Mouse (Mus musculus) lung, embryonic 16.5 days (tissue): ENCODE results near the gene Fut4. TPM values are rescaled to one million over a fixed set of nuclear protein-coding genes. Genes with fewer than 3 reads are reported as not detected.

Experiments used
- ATAC-seq: fragments of 200-750 bp; cut with Nextera tagmentation; 2 replicates; pipeline ENCODE4 v1.8.0; 2017; ENCODE audit warnings: low read depth, mild to moderate bottlenecking, moderate library complexity
- H3K27ac ChIP-seq: fragments of 300-500 bp; sonication (generic); 2 replicates; pipeline ENCODE4 v1.5.1; 2014; ENCODE audit warnings: mild to moderate bottlenecking, control low read depth, low read length
- H3K27me3 ChIP-seq: fragments of 300-500 bp; sonication (generic); 2 replicates; pipeline ENCODE4 v1.6.1; 2014; ENCODE audit warnings: low read depth, low read length, mixed read lengths; ENCODE audit not compliant: control insufficient read depth, insufficient read depth
- H3K36me3 ChIP-seq: fragments of 300-500 bp; sonication (generic); 2 replicates; pipeline ENCODE4 v1.6.1; 2014; ENCODE audit warnings: low read length; ENCODE audit not compliant: control insufficient read depth, insufficient read depth
- H3K4me1 ChIP-seq: fragments of 300-500 bp; sonication (generic); replicated peaks from 2 replicates; pipeline ENCODE4 v1.6.1; 2014; ENCODE audit warnings: low read length, mixed read lengths; ENCODE audit not compliant: control insufficient read depth, insufficient read depth
- H3K4me2 ChIP-seq: fragments of 300-500 bp; sonication (generic); 2 replicates; pipeline ENCODE4 v1.6.1; 2014; ENCODE audit warnings: low read depth, low read length, control low read depth
- H3K4me3 ChIP-seq: fragments of 300-500 bp; sonication (generic); 2 replicates; pipeline ENCODE4 v1.5.1; 2014; ENCODE audit warnings: mild to moderate bottlenecking, low read length, control low read depth
- H3K9ac ChIP-seq: fragments of 300-500 bp; sonication (generic); 2 replicates; pipeline ENCODE4 v1.6.1; 2014; ENCODE audit warnings: low read length, control low read depth
- H3K9me3 ChIP-seq: fragments of 300-500 bp; sonication (generic); 2 replicates; pipeline ENCODE4 v1.6.1; 2016; ENCODE audit warnings: low read length; ENCODE audit not compliant: control insufficient read depth
- WGBS: fragments of 180-500 bp; shearing (Covaris S2); extraction: QIAGEN DNeasy Blood & Tissue Kit; methylation state at CpG from one replicate; pipeline ENCODE4 v1.1.7; 2014; 5-methylcytosine and 5-hydroxymethylcytosine counted together
- polyA plus RNA-seq: library from polyadenylated mRNA; unstranded; fragments of >200 nt; fragmentation: Nextera tagmentation; extraction: Ambion mirVana; gene quantifications from 2 replicates; pipeline ENCODE4 v1.2.1, GENCODE M21; 2015

The Fut4 gene
- polyA plus RNA-seq, 1 experiment from 2014 or later = 2.5 TPM

- H3K9ac ChIP-seq = no peak overlapping the region
- no peak overlapping the region for H3K27ac ChIP-seq
- H3K4me2 ChIP-seq = no peak overlapping the region
- ATAC-seq = no peak
- H3K4me3 ChIP-seq = no peak overlapping the region
- no peaks in the 10 kb centered on the region for H3K9me3 ChIP-seq
- WGBS = 21% methylated on average over 7 of the region's 7 CpGs
- H3K4me1 ChIP-seq = no peaks in the 10 kb centered on the region
- H3K27me3 ChIP-seq = peaks cover 4% of the 10 kb centered on the region
- H3K36me3 ChIP-seq = no peaks in the 10 kb centered on the region
Measured at GRCm38 (mm10) chr9:14764765-14765164, 12.6 kb upstream of the Fut4 start.

GRCm38 (mm10) chr9:14759261-14759660 is 7.1 kb upstream of the Fut4 start:
- Histone ChIP-seq H3K4me1 (no peaks in the 10 kb centered on the region), H3K9ac (no peak overlapping the region), H3K36me3 (no peaks in the 10 kb centered on the region), H3K4me3 (no peak overlapping the region), H3K27ac (no peak overlapping the region), H3K9me3 (no peaks in the 10 kb centered on the region), H3K27me3 (no peaks in the 10 kb centered on the region), H3K4me2 (no peak overlapping the region)
- ATAC-seq = no peak

- Histone ChIP-seq H3K4me1 (no peaks in the 10 kb centered on the region), H3K36me3 (no peaks in the 10 kb centered on the region)
- 53% methylated on average over 7 of the region's 7 CpGs for WGBS
Measured at GRCm38 (mm10) chr9:14758590-14758989, 6.4 kb upstream of the Fut4 start.

GRCm38 (mm10) chr9:14754469-14754868 is 2.3 kb upstream of the Fut4 start:
- no peak overlapping the region for H3K4me2 ChIP-seq
- no peak overlapping the region for H3K27ac ChIP-seq
- H3K4me3 ChIP-seq = no peak overlapping the region
- no peaks in the 10 kb centered on the region for H3K9me3 ChIP-seq
- peaks cover 3% of the 10 kb centered on the region; the same call in 1 of the 2 replicates for H3K27me3 ChIP-seq
- peaks cover 8% of the 10 kb centered on the region for H3K4me1 ChIP-seq
- ATAC-seq = no peak
- WGBS = 71% methylated on average over 3 of the region's 3 CpGs
- H3K9ac ChIP-seq = no peak overlapping the region
- H3K36me3 ChIP-seq = no peaks in the 10 kb centered on the region

More at GRCm38 (mm10) chr9:14758590-14758989, 6.4 kb upstream of the Fut4 start:
- H3K27me3 ChIP-seq = no peaks in the 10 kb centered on the region
- H3K4me3 ChIP-seq = no peak overlapping the region
- H3K9ac ChIP-seq = no peak overlapping the region
- no peak for ATAC-seq
- no peak overlapping the region for H3K27ac ChIP-seq
- no peaks in the 10 kb centered on the region for H3K9me3 ChIP-seq
- H3K4me2 ChIP-seq = no peak overlapping the region

- peaks cover 8% of the 10 kb centered on the region for H3K4me1 ChIP-seq
- no peaks in the 10 kb centered on the region for H3K36me3 ChIP-seq
- peaks cover 3% of the 10 kb centered on the region; the same call in 1 of the 2 replicates for H3K27me3 ChIP-seq
- no peak overlapping the region for H3K9ac ChIP-seq
- H3K27ac ChIP-seq = no peak overlapping the region
- no peak for ATAC-seq
- no peaks in the 10 kb centered on the region for H3K9me3 ChIP-seq
- H3K4me2 ChIP-seq = no peak overlapping the region
- no peak overlapping the region for H3K4me3 ChIP-seq
Measured at GRCm38 (mm10) chr9:14753947-14754346, 1.8 kb upstream of the Fut4 start.

GRCm38 (mm10) chr9:14751503-14752000 is 641 bp downstream of the Fut4 start:
- WGBS = under 1% methylated on average over 50 of the region's 50 CpGs
- H3K4me3 ChIP-seq = peak overlapping the region; percentile 60
- H3K27ac ChIP-seq = no peak overlapping the region
- no peaks in the 10 kb centered on the region for H3K36me3 ChIP-seq
- peaks cover 3% of the 10 kb centered on the region; the same call in 1 of the 2 replicates for H3K27me3 ChIP-seq
- peak overlapping the region; percentile 72 for H3K9ac ChIP-seq
- peak; percentile 77 for ATAC-seq
- peaks cover 8% of the 10 kb centered on the region for H3K4me1 ChIP-seq
- peak overlapping the region; percentile 97 for H3K4me2 ChIP-seq
- H3K9me3 ChIP-seq = no peaks in the 10 kb centered on the region

- H3K27ac ChIP-seq = no peak overlapping the region
- peak overlapping the region; percentile 97 for H3K4me2 ChIP-seq
- ATAC-seq = peak; percentile 29; the same call in 1 of the 2 replicates
- peak overlapping the region; percentile 72 for H3K9ac ChIP-seq
- peak overlapping the region; percentile 60 for H3K4me3 ChIP-seq
- peaks cover 8% of the 10 kb centered on the region for H3K4me1 ChIP-seq
- H3K27me3 ChIP-seq = peaks cover 3% of the 10 kb centered on the region; the same call in 1 of the 2 replicates
- no peaks in the 10 kb centered on the region for H3K36me3 ChIP-seq
- 56% methylated on average over 42 of the region's 42 CpGs for WGBS
- H3K9me3 ChIP-seq = no peaks in the 10 kb centered on the region
Measured at GRCm38 (mm10) chr9:14750901-14751502, 1.2 kb downstream of the Fut4 start.

- H3K27ac ChIP-seq = no peak within 1 kb of the TSS
- no peaks in the 10 kb centered on the region for H3K36me3 ChIP-seq
- H3K9ac ChIP-seq = no peak within 1 kb of the TSS
- no peak within 1 kb of the TSS for H3K4me2 ChIP-seq
- H3K27me3 ChIP-seq = no peaks in the 10 kb centered on the region; the same call in 1 of the 2 replicates
- WGBS = 76% methylated on average over 19 of the region's 19 CpGs
- no peak within 1 kb of the TSS for H3K4me3 ChIP-seq
- no peak for ATAC-seq
- H3K9me3 ChIP-seq = no peaks in the 10 kb centered on the region
- H3K4me1 ChIP-seq = no peaks in the 10 kb centered on the region
Measured at GRCm38 (mm10) chr9:14740151-14740924, 11.9 kb downstream of the Fut4 start, which contains the start of gene Piwil4. Gene Piwil4, minus strand, starts transcription at chr9:14740733.

GRCm38 (mm10) chr9:14739498-14740150 is 12.6 kb downstream of the Fut4 start:
- H3K4me1 ChIP-seq = no peaks in the 10 kb centered on the region
- no peak overlapping the region for H3K27ac ChIP-seq
- no peaks in the 10 kb centered on the region; the same call in 1 of the 2 replicates for H3K27me3 ChIP-seq
- no peaks in the 10 kb centered on the region for H3K9me3 ChIP-seq
- 52% methylated on average over 4 of the region's 4 CpGs for WGBS
- no peak overlapping the region for H3K9ac ChIP-seq
- H3K4me2 ChIP-seq = no peak overlapping the region
- ATAC-seq = no peak
- H3K4me3 ChIP-seq = no peak overlapping the region
- H3K36me3 ChIP-seq = no peaks in the 10 kb centered on the region
